Mouse (Mus musculus) spleen, postnatal 4 days (tissue): ENCODE measurements around the gene Egfem1.

Experiments
- DNase-seq, 2 experiments: peaks; one replicate each; pipeline ENCODE4 v3.0.0; 2022; ENCODE audit warnings: low spot score in 2 of 2

Egfem1 gene

DNA sequence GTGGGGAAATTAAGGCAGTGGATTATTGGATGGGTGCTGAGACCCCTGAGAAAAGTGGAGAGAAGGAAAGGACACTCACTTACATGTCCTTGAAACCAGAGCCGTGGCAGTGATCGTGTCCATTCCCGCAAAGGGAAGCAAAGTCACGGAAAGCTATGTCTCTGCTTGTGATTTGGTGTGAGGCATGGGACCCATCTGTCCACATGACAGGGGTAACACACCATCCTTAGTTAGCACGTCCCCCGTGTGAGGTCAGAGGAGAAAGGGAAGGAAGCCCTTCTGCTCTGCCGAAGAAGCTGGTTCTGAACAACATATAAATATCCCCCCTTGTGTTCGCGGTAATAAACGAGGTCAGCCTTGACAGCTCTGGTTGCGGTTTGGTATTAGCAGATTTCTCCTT lies 52.7 kb downstream of the Egfem1 start:
- no peak for DNase-seq

GRCm38 (mm10) chr3:29135176-29136064 lies 53.6 kb downstream of the Egfem1 start:
- no peak for DNase-seq

DNA sequence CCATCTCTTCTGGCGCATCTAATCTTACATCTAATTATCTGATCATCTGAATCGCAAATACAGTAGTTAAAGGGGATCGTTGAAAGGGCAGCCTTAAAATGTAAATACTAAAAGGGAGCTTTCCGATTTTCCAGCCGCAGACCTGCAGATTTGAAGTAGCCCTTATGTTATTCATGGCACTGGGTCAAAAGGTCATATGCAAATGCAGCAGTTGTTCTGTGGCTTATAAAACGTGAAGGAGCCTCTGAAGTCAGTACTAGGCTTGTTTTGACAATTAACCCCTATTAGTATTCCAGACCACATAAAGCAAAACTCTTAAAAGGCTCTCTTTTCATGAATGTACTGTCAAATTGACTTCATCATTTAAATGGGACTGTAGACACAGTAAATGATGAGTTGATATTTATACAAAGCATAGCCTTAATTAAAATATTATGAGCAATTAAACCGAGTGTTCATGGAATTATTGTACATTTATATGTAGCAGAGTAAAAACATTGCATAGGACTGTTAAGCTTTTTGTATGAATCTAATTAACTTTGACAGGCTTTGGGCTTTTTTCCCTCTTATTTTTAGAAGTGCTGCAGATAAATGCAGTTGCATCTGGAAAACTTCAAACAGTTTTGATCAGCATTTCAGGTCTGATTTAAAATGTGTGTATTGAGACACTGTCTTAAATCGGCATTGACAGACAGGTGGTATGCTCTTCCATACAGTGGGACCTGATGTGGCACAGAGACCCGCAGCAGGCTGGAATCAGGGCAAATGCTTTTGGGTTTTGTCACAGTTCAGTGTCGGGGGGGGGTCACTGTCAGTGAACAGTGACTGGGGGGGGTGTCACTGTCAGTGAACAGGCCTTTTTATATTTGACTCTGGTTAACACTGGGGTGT lies 54.5 kb downstream of the Egfem1 start:
- no peak for DNase-seq

DNA sequence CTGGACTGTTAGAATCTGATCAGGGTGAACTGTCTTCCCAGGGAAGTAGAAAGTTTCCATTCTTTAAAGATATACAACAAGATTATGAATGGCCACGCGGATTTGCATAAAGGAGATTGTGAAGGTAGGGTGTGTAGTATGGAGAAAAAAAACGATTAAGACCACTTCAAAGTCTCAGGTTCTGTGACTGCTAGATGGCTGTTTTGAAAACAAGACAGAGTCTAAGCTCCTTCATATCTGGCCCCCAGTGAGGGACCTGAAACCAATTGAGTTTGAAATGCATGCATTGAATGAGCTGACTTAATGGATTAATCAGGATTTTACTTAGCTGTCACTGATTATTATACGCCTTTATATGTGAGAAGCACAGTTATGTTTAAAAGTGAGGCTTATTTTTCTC lies 86.6 kb downstream of the Egfem1 start:
- DNase-seq = no peak

- DNase-seq = no peak
Observed at GRCm38 (mm10) chr3:29169003-29169402, 87.2 kb downstream of the Egfem1 start.

GRCm38 (mm10) chr3:29176991-29177390 lies 95.2 kb downstream of the Egfem1 start:
- DNase-seq = no peak

DNA sequence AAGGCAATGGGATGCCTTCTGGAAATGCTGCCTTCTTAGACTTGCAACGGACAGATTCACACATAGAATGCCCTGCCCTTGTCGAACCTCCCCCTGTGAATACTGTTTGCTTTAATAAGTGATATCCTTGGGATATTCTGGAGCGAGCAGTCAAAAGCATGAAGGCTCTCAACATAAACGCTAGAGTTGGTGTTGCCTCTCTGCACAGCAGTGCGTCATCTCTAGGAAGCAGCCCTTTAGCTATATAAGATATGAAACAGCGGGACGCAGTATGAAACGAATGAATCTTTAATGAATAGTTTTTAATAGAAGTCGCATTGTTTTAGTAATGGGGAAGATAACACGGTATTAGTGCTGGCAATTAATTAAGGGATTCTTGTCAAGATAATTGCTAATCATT lies 101.2 kb downstream of the Egfem1 start:
- DNase-seq = no peak

GRCm38 (mm10) chr3:29183615-29184198 lies 101.9 kb downstream of the Egfem1 start:
- DNase-seq = no peak

DNA sequence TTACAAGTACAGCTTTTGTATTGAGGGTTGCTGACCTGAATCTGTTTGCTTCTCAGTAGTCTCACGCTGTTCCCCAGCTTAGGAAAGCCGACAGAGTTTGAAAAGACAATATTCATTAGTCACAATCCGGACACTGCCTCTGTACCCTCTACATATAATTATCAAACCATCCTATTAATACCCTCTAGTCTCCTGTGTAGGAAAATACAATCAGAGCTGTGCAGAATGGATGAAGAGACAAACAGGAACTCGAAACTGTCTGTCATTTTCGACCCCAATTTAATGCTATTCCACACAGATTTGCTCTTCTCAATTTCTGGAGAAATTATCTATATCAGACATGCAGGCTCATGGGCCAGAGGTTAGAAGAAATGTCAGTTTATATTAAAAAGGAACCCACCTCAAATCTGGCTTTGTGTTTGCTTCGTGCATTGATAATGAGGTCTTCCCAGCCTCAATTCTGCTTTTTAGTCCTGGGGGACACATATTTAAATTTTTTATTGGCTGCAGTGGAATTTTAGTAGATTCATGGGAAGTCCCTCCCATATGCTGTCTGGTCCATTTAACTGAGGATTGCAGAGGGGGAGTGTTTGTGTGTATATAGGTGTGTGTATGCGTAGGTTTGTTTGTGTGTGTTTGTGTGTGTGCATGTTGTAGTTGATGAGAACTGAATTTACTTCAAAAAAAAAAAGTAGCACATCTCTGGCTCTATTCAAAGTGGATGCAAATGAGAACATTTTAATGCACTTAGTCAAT lies 102.8 kb downstream of the Egfem1 start:
- DNase-seq = no peak

DNA sequence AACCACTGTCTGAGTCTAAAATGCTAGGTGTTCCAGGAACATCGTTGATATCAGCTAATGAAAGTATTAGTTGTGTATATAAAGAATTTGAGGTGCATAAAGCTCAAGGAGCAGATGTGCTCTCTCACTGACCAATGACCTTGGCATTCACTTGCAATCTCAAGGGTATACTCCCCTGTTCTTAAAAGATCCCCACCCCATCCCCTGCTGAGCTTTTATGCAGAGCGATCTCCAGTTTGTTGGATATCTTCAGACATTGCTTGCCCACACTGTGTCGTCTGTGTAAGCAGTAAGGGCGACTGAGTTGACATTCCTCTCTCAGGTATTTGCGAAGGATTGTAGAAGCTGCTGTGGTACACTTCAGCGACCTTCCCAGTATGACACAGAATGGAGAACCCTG lies 108.4 kb downstream of the Egfem1 start:
- no peak for DNase-seq

DNA sequence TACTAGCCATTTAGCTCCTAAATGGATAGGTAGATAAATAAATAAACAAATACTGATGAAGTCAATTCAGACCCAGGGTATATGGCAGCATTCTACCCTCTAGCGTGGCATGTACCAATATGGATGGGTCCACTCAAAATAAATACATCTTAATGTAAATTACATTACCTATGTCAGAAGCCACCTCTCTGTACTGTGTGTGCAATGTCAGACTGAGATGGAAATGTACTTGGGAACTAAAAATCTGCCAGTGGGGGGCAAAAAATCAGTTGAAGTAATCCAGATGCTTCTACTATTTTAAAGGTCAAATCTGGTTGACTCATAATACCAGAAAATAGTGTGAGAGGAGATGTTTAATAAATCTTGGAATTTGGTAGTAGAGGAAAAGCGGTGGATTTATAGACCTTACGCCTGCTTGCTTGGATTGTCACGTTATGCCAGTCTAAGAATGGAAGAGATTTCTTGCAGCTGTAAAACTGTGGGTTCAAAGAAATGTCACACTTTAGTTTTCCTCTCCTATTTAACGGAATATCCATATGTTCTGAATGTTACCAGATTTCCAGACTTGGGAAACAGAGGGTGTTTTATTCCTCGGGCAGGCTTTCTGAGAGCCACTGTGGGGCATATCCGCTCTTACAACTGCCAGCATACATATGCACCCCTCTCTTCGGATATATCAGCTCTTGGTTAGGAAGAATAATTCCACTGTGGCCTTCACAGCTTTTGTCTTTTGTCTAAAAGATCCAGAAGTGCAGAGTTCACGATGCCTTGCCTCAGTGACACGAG lies 116.1 kb downstream of the Egfem1 start:
- DNase-seq = no peak

DNA sequence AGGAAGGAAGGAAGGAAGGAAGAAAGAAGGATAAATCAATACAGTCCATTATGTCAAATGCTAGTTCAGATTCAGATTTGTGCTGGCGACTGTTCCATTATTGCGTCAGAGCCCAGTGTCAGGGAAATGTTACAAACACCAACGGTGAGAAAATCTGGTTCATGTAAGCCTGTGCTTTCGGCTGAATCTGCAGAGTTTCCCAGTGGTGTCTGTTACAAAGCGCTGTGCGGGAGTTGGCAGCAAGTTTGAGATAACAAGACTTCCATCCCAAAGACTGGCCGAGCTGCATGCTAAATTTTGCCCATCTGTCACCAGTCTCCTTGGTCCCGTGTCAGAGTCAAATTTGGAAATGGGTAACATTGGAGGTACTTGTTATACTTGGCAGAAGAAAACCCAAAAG lies 118.8 kb downstream of the Egfem1 start:
- no peak for DNase-seq

GRCm38 (mm10) chr3:29202536-29202935 lies 120.7 kb downstream of the Egfem1 start:
- no peak for DNase-seq

GRCm38 (mm10) chr3:29222414-29222813 lies 140.6 kb downstream of the Egfem1 start:
- DNase-seq = no peak

DNA sequence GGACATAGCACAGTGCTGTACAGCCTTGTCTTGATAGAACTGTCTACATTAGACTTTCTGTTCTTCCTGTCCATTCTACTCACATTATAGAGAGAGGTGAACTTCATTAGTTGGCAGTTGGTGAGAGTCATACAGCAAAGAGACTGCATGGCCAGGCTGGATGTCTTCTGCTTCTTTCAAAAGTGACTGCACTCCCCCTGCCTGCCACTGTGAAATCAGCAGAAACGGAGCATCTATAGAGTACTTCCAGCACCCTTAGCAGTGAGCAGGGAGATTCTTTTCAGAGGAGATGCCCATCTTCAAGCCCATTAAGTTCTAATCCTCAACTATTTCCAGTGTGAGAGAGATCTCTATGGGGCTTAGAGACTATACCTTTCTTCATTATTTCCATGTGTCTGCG lies 147.9 kb downstream of the Egfem1 start:
- no peak for DNase-seq

DNA sequence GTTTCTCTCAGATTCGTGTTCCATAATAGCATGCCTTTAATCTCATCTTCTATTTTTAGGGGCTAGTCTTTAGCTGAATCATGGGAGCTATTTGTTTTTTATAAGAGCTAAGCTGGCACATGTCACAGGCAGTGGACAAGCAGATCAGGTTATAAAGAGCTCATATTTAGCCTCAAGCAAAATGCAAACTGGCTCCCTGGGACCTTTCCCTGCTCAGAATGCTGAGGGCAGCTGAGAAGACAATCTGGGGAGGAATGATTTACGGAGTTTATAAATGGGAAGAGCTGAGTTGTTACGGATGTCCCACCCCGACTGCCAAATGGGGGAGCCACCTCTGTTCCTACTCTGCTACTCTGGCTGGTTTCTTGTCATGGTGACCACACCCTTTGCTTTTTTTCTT lies 153.7 kb downstream of the Egfem1 start:
- no peak for DNase-seq

DNA sequence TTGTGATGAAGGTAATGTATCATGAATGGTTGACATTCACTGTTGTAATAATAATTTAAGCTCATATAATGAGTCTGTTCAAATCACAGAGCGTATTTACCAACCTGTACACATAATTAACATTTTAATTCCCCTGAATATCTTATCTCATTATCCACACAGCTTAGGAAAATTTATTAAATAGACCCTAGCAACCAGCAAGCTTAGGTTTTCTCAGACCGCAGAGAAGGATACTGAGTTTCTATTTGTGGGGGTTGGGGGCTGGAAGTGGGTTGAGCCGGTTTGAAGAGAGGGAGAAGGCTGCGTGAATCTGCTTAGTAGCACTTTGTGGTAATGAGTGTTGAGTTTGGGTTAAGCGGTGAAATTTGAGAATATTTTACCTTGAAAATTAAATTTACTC lies 154.7 kb downstream of the Egfem1 start:
- no peak for DNase-seq

DNA sequence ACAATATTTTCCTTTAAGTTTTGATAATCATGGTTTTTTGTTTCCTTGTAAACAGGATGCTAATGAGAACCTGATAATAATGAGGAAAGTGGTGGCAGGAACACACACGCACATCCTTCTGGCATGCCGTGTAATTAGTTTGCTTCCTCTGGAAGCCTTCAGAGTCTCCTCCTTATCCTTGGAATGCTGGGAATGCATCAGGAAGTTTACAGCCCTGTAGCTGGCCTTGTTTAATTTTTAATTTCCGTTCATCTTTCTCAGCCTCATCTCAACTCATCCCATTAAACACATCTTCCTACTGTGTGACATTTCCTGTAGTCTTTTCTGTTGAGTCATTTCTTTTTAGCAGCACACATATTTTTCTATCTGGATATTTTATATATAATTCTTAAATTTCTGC lies 161.8 kb downstream of the Egfem1 start:
- no peak for DNase-seq

DNA sequence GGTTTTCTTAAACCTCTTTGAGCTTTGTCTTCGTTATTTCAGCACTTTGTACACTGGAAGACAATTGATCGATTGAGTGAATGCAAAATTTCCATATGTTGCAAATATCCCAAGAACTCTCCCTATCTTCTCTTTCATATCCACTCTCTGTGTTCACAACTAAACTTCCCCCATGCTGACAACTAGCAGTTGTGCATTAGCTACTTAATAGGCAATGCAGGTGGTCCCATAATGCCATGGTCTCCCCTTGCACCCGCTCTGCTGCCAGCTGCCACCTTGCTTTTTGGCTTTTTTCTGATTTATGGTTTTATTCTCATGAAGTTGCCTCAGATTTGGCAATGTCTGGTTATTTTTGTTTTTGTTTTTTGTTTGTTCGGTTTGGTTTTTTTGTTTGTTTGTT lies 209.8 kb downstream of the Egfem1 start:
- DNase-seq = no peak

DNA sequence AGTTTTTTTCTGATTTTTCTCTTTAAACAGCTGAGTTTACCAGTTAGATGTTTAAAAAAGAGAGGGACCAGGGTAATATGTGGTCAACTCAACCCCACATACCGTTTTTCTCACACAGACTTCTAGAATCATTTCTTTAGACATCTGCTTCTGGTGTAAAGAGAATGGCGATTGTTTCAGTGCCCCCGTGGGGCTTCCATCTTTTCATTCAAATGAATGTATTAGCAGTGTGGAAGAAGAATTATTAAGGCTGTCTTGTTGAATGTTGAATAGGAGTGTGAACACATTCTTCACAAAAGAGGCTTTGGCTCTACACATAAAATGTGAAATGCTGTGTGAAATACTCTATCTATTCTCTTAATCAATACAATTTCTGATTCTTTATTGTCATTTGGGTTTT lies 210.4 kb downstream of the Egfem1 start:
- no peak for DNase-seq

DNA sequence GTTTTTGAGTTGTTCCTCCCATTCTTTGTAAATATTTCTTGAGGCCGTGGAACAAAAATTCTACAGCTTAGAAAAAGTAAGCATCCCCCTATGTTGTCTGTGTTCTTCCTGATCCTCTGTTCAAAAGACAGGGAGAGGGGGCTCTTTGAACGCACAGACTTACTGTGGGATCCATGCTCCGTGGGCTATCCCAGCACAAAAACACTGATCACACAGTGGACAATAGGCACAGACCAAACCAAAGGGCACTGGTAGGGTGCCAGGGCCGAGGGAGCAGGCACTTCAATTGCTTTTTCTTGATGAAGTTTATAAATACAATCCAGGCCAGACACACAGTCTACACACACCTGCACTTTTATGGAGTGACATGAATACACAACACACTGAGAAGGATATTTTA lies 211.4 kb downstream of the Egfem1 start:
- DNase-seq = no peak
